Mouse (Mus musculus) liver, postnatal 0 days (tissue): ENCODE results near the gene Fbrsl1. TPM values are rescaled to one million over a fixed set of nuclear protein-coding genes. Genes with fewer than 3 reads are reported as not detected.

ENCODE experiments used
- ATAC-seq: fragments of 200-750 bp; cut with Nextera tagmentation; 2 replicates; pipeline ENCODE4 v1.8.0; 2017; ENCODE audit warnings: mild to moderate bottlenecking, moderate library complexity
- DNase-seq: peaks from one replicate; pipeline ENCODE4 v3.0.0-alpha.2; 2016
- H3K27ac ChIP-seq: fragments of 300-500 bp; sonication (generic); 2 replicates; pipeline ENCODE4 v1.5.1; 2014; ENCODE audit warnings: antibody characterized with exemption, moderate library complexity, mild to moderate bottlenecking, low read depth
- H3K27me3 ChIP-seq: fragments of 300-500 bp; sonication (generic); 2 replicates; pipeline ENCODE4 v1.6.1; 2014; ENCODE audit warnings: low read length, control low read depth, mixed read lengths; ENCODE audit not compliant: insufficient read depth
- H3K36me3 ChIP-seq: fragments of 300-500 bp; sonication (generic); replicated peaks from 2 replicates; pipeline ENCODE4 v1.6.1; 2014; ENCODE audit warnings: mild to moderate bottlenecking, control low read depth, low read length, moderate library complexity, mixed read lengths; ENCODE audit not compliant: insufficient read depth
- H3K4me1 ChIP-seq: fragments of 300-500 bp; sonication (generic); 2 replicates; pipeline ENCODE4 v1.6.1; 2014; ENCODE audit warnings: antibody characterized with exemption, mild to moderate bottlenecking, control low read depth; ENCODE audit not compliant: insufficient read depth
- H3K4me2 ChIP-seq: fragments of 300-500 bp; sonication (generic); 2 replicates; pipeline ENCODE4 v1.6.1; 2014; ENCODE audit warnings: low read depth, mild to moderate bottlenecking, low read length, moderate library complexity, mixed read lengths
- H3K4me3 ChIP-seq: fragments of 300-500 bp; sonication (generic); 2 replicates; pipeline ENCODE4 v1.5.1; 2014; ENCODE audit warnings: low read depth, low read length
- H3K9ac ChIP-seq: fragments of 300-500 bp; sonication (generic); replicated peaks from 2 replicates; pipeline ENCODE4 v1.6.1; 2014; ENCODE audit warnings: mild to moderate bottlenecking, moderate library complexity
- H3K9me3 ChIP-seq: fragments of 300-500 bp; sonication (generic); 2 replicates; pipeline ENCODE4 v1.6.1; 2016; ENCODE audit warnings: mild to moderate bottlenecking, control low read depth, low read length, mixed read lengths
- CTCF ChIP-seq: sonication (generic); IDR thresholded peaks from 2 replicates; pipeline ENCODE4 v1.5.1; 2016; ENCODE audit warnings: antibody characterized with exemption, low read depth
- EP300 ChIP-seq: IDR thresholded peaks from 2 replicates; pipeline ENCODE4 v1.6.1; 2016; ENCODE audit warnings: antibody characterized with exemption, low read depth, mild to moderate bottlenecking
- WGBS: fragments of 180-500 bp; shearing (Covaris S2); extraction: QIAGEN DNeasy Blood & Tissue Kit; methylation state at CpG from one replicate; pipeline ENCODE4 v1.1.7; 2014; ENCODE audit not compliant: insufficient replicate concordance; 5-methylcytosine and 5-hydroxymethylcytosine counted together
- polyA plus RNA-seq: library from polyadenylated mRNA; unstranded; fragments of >200 nt; fragmentation: Nextera tagmentation; extraction: Ambion mirVana; gene quantifications from 2 replicates; pipeline ENCODE4 v1.2.1, GENCODE M21; 2015

Fbrsl1 gene
- polyA plus RNA-seq, 1 experiment from 2014 or later = 3.5 TPM

DNA sequence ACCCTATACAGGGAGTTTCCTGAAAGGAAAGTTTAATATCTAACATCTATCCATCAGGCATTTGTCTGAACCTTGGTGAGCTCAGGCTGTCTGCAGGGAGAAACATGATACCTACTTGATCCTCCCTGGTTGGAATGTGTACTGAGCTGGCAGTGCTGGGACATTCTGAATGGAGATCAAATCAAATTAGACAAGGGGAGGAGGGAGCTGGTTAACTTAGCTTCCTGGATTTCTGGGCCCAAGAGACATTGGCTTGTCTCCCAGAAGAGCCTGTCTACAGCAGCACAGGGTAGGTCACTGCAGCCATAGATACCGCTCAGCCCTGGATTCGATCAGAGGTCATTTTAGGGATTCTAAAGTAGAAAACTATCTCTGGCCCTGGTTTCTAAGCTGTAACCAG is 109.5 kb downstream of the Fbrsl1 start:
- Histone ChIP-seq H3K4me3 (no peak overlapping the region), H3K4me1 (peaks cover 10% of the 10 kb centered on the region), H3K9me3 (no peaks in the 10 kb centered on the region), H3K27me3 (peaks cover 18% of the 10 kb centered on the region), H3K27ac (no peak overlapping the region), H3K36me3 (peaks cover 23% of the 10 kb centered on the region), H3K4me2 (no peak overlapping the region), H3K9ac (no peak overlapping the region)
- TF ChIP-seq CTCF (no peak), EP300 (no peak)
- ATAC-seq = no peak
- WGBS = 73% methylated on average over 2 of the region's 2 CpGs
- no peak for DNase-seq

DNA sequence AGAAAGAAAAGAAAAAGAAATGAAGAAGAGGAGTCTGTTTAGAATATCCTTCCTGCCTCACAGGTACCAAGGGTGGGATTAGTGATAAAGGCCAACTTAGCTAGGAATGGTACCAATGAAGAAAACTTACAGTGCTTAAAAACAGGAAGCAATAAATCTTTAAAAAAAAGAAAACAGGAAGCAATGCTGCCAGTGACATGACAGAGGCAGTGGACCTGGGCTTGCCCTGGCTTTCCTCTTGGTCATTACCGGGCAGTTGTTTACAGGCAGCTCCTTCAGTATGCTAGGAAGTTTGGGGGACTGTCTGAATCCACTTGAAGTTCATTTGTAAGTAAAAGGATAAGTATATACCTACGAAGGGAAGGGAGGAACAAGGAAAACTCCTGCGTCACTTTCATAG is 117.8 kb downstream of the Fbrsl1 start:
- no peak for DNase-seq
- Histone ChIP-seq H3K9ac (no peak overlapping the region), H3K27ac (no peak overlapping the region), H3K27me3 (no peaks in the 10 kb centered on the region), H3K4me1 (no peaks in the 10 kb centered on the region), H3K4me2 (no peak overlapping the region), H3K36me3 (peaks cover 43% of the 10 kb centered on the region), H3K9me3 (no peaks in the 10 kb centered on the region), H3K4me3 (no peak overlapping the region)
- no peak for ATAC-seq
- WGBS = 67% methylated on average over 3 of the region's 3 CpGs
- TF ChIP-seq EP300 (no peak), CTCF (no peak)

- H3K4me2 ChIP-seq = no peak overlapping the region
- H3K27ac ChIP-seq = no peak overlapping the region
- H3K9ac ChIP-seq = no peak overlapping the region
- no peaks in the 10 kb centered on the region for H3K27me3 ChIP-seq
- DNase-seq (no peak), ATAC-seq (no peak)
- TF ChIP-seq EP300 (no peak), CTCF (no peak)
- H3K4me3 ChIP-seq = no peak overlapping the region
- no peaks in the 10 kb centered on the region for H3K4me1 ChIP-seq
- peaks cover 41% of the 10 kb centered on the region for H3K36me3 ChIP-seq
- WGBS = 89% methylated on average over 3 of the region's 3 CpGs
- no peaks in the 10 kb centered on the region for H3K9me3 ChIP-seq
These were observed 135.2 kb downstream of the Fbrsl1 start for GRCm38 (mm10) chr5:110313127-110313526.

Other genes starting within 250 kb of the Fbrsl1 start
- 8.6 and 10.7 TPM in 2 replicates for gene Ankle2, start 217.5 kb downstream of the Fbrsl1 start, polyA plus RNA-seq
- gene Pgam5, start 178.6 kb downstream of the Fbrsl1 start, polyA plus RNA-seq = 18.8 and 21.0 TPM in 2 replicates
- 129 and 148 TPM in 2 replicates for gene Pxmp2, start 162.3 kb downstream of the Fbrsl1 start, polyA plus RNA-seq
- gene Pole, start 162.2 kb downstream of the Fbrsl1 start, polyA plus RNA-seq = 5.2 and 6.0 TPM in 2 replicates
- 0.07 and 0.09 TPM in 2 replicates for gene P2rx2, start 105.3 kb downstream of the Fbrsl1 start, polyA plus RNA-seq
- gene Lrcol1, start 103.8 kb downstream of the Fbrsl1 start, polyA plus RNA-seq = not detected in 2 replicates
- gene Galnt9, start 95.9 kb upstream of the Fbrsl1 start, polyA plus RNA-seq = 0.07 and 0.11 TPM in 2 replicates
- gene Noc4l, start 204.9 kb upstream of the Fbrsl1 start, polyA plus RNA-seq = 14.8 and 19.6 TPM in 2 replicates
- 7.5 and 7.9 TPM in 2 replicates for gene Ddx51, start 204.9 kb upstream of the Fbrsl1 start, polyA plus RNA-seq